Mouse (Mus musculus) layer of hippocampus, postnatal 25 days (tissue): ENCODE measurements around the gene Arntl2. TPM values are rescaled to one million over a fixed set of nuclear protein-coding genes. Genes with fewer than 3 reads are reported as not detected.

Experiments
- total RNA-seq, 2 experiments: library from RNA; stranded (reverse); gene quantifications; 2 replicates each; pipeline ENCODE4 v1.2.3; 2021

Gene Arntl2
- total RNA-seq, 2 experiments from 2014 or later, result 4.9 to 8.8 TPM

Other genes starting within 250 kb of the Arntl2 start
- gene Fgfr1op2, start 218.9 kb upstream of the Arntl2 start, total RNA-seq, result 100 to 1,000 TPM; 100 to 104 TPM
- gene Ints13, start 218.2 kb upstream of the Arntl2 start, total RNA-seq, result 10 to 100 TPM; 35.2 to 44.2 TPM
- gene Med21, start 153.5 kb upstream of the Arntl2 start, total RNA-seq, result 10 to 100 TPM; 38.6 to 47.1 TPM
- 10 to 100 TPM; 42.0 to 44.2 TPM for gene Tm7sf3, start 153.2 kb upstream of the Arntl2 start, total RNA-seq
- gene Stk38l, start 71.1 kb upstream of the Arntl2 start, total RNA-seq, result 10 to 100 TPM; 21.4 to 22.2 TPM
- gene Smco2, start 54.0 kb downstream of the Arntl2 start, total RNA-seq, result not detected
- 10 to 100 TPM; 40.9 to 41.7 TPM for gene Ppfibp1, start 92.4 kb downstream of the Arntl2 start, total RNA-seq
- gene 1700034J05Rik, start 158.4 kb downstream of the Arntl2 start, total RNA-seq, result not detected
- 1 to 10 TPM; 1.2 to 1.7 TPM for gene Rep15, start 236.5 kb downstream of the Arntl2 start, total RNA-seq
- 10 to 100 TPM; 44.4 to 47.3 TPM for gene Mrps35, start 246.7 kb downstream of the Arntl2 start, total RNA-seq